Mouse (Mus musculus): Measurements from ENCODE around the gene Crtam.
A peak's percentile ranks its signal among the peaks of the same experiment; 100 is the strongest.

Crtam gene

DNA sequence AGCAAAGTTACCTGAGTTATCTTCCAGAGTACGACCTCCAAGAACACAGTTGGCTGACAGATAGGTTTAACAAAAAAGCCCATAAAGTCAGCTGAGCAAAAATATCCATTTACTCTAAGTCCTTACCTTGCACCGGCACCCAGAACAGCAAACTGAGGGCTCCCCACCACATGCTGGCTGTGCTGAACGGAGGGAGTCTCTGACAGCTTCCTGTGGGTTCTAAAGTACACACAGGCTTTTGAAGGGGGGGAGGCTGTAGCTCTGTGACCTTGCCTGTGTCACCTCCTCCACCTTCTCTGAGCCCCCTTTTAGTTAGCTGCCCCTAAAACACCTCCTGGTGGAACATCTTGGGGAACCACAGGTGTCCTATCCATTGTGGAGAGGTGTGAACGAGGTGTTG lies at the start of gene Crtam:
Crtam (minus strand) TSS at position 214 of the 400 bp plus-strand sequence.
- no peak for DNase-seq

DNA sequence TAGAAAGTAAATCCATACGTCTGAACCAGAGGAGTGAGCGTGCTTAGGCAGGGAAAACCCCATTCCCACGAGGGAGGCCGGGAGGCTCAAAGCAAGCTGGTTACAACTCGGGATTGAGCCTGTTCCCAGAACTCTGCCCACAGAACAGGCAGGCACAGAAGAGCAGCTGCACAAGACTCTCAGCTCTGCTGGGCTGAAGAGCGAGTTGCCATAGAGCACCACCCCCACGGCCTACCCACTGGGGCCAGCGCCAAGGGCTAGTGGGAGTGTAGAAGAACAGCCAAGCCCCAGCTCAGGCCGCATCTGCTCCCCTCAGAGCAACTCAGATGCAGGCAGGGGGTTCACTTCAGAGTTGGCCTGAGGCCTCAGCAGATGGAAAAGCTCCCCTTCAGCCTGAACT lies 49.7 kb upstream of the Crtam start:
- no peak for DNase-seq

DNA sequence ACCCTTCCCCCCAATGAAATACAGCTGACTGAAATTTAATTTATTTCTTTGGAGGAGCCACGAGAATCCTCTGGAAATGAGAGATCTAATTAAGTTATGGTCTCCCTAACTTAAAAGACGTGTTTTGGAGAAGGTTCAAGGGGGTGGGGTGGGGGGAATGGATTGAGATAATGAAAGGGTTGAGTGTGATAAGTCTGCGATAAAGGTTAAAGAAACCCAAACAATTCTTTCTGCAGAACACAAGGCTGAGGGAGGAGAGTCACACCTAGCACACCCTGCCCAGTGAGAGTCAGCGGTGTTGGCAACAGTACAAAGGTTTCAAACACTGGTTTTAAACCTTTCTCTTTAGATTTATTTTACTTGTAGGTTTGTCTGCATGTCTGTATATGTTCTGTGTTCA lies 49.0 kb upstream of the Crtam start:
- DNase-seq, result no peak

DNA sequence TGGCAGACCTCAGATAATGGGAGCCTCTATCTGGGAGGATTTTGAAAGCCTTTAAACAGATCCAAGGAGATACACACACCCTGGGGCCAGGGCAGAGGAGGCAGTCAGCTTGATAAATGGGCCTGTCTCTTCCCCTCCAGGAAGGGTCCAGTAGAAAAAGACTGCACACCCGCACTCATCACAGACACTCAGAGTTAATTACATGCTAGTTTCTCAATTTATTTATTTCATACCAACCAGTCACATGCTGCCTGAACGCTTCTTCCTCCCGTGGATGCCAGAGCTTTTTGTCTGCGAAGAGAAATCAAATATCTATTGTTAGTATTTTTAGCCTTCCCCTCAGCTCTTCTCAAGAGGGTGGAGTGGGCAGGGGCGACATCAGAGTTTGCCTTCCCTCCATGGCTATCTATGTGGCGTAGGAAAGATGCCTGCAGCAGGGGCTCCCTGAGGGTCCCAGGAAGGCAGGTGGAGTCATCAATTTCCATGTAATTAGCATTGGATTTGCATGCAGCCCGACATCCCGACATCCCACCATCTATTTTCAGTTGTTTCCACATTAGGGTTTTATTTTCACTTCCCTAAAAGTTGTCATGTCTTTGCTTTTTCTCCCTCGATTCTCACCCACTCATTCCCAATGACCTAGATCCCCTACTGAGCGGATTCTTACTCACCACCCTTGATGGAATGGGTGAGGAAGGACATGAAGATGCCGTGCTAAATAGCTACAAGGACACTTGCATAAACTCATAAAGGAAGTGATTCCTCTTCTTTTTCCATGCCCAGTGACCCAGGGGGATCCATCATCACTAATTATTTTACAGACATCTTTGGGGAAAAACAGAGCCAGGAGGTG lies 46.9 kb upstream of the Crtam start:
- peak; percentile 30 for DNase-seq

DNA sequence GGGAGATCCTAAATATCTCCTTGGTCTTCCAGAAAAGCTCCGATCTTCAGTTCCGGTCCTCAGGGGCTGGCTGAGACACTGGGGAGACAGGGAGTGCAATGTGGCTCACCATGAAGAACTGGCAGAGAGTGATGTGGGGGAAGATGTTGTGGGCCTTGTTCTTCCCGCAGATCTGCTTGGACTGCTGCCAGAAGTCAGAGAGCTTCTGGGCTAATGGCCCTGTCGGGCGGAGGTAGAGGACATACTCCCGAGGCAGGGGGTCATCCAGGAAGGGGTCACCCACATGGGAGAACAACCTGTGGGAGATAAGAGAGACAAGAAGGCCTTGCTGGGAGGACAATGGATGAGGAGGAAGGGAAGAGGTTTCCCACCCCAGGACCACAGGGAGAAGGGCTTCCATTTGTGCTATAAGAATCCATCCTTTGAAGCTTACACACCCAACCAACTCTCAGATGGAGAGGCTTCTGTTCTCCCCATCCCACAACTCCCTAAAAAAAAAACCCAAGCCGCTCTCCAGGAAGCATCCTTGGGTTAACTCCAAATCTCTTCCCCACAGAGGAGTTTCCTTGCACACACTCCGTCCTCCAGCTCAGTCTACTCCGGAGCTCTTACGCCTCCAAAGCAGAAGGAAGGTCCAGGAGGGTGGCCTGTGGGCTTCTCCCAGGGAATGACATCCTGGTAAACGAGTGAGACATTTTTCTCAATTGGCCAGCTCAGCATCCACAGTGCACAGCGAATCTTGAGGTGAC lies 46.1 kb upstream of the Crtam start:
- no peak for DNase-seq

DNA sequence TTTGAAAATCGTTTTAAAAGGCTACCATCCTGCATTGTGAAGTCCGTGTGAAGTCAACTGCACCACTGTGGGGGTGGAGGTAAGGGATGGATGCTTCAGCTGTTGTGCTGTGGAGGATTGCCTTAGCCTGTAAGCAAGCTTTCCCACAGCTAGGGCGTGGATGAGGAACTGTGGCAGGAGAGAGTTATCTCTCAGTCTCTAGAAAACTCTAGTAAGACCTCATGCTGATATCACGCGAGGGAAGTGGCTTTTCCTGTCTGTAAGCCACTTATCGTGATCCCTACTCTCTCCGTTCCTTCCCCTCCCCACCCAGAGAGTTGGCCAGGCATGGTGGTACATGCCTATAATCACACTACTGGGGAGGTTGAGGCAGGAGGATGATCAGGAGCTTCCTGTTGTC lies 44.9 kb upstream of the Crtam start:
- no peak for DNase-seq

DNA sequence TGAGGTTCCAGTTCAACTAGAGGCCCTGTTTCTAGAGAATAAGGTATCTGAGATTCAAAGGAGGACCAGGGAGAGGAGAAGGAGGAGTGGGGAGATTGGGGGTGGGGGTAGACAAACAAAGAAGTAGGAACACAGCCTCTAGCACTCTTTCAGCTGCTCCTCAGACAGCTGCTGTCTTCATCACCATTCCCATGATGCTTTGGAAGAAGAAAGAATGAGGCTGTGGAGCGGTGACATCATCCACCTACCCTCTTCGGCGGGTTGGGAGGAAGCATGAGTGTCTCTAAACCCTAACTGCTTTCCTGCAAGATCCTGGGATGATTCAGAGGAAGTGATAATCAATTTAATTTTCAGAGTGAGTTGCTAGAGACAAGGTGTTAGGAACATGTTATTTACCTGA lies 44.4 kb upstream of the Crtam start:
- DNase-seq, result no peak

DNA sequence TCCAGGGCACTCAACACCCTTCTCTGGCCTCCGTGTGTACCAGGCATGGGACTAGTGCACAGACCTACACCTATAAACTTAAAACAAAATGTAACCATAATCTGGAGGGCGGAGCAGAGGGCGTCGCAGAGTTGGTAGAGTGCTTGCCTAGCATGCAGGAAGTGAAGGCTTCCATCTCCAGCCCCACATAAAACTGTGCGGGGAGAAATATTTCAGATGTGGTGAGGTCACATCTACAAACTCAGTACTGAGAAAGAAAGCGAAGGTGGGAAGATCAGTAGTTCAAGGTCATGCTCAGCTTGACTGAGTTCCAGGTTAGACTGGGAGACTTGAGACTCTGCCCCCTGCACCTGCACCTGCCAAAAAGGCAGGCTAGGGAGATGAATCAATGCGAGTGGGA lies 43.8 kb upstream of the Crtam start:
- DNase-seq, result no peak

DNA sequence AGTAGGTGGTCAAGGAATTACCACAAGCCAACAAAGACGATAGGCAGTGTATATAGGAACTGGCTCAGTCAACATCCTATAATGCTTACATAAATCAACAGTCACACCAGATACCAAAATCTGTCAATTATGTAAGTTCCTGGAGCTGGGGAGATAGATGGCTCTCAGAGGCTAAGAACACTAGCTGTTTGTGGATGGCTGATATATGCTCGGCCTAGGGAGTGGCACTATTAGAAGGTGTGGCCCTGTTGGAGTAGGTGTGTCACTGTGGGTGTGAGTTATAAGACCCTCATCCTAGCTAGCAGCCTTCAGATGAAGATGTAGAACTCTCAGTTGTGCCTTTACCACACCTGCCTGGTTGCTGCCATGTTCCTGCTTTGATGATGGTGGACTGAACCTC lies 43.2 kb upstream of the Crtam start:
- no peak for DNase-seq

DNA sequence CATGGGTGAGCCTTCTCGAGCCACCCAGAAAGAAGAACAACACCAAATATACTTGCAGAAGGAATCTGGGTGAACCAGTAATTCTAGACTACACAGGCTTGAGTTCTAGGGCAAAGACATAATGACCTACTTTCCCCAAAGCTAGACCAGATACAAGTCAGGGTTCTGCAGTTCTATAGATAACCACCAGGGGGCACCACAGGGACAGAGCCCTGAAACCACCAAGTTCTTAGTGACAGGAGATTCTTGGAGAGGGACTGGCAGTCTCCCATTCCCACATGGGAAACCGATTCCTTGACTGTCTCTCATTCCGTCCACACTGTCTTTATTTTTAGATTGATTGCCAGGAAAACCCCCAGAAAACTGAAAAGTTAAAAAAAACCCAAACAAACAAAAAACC lies 40.2 kb upstream of the Crtam start:
- peak; percentile 90 for DNase-seq

DNA sequence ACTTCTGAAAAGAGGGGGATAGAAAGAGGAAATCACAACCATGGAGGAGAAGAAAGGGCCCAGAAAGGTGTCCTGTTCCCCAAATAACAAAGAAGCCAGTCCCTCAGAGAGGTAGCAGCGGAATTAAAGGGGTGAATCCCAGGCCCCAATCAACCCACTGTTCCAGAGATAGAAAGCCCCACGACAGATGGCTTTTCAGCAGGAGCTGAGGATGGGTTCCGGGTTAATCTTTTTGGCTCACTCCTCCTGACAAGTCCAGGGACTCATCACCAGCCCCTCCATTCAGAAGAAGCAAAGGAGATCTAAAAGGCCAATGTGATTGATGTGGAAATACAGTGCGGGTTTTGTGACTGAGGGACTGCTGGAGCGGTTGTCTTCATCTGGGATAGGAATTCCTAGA lies 39.2 kb upstream of the Crtam start:
- DNase-seq, result no peak

DNA sequence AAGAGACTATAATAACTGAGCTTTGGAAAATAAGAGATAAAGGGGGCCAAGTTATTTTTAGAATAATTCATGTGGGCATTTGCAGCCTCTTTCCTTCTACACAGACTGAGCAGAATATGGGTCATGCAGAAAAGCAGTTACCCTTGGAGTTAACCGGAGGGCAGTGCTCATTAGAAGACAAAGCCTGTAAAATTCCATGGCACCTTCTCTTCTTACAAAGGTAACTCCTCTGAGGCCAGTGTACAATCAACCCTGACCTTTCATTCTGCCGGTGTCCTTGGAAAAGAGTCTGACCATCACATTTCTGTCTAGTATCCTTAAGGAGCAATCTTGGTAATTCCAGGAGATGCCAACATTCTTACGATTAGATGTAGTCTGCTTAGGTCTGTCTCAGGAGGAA lies 37.0 kb upstream of the Crtam start:
- DNase-seq, result no peak

DNA sequence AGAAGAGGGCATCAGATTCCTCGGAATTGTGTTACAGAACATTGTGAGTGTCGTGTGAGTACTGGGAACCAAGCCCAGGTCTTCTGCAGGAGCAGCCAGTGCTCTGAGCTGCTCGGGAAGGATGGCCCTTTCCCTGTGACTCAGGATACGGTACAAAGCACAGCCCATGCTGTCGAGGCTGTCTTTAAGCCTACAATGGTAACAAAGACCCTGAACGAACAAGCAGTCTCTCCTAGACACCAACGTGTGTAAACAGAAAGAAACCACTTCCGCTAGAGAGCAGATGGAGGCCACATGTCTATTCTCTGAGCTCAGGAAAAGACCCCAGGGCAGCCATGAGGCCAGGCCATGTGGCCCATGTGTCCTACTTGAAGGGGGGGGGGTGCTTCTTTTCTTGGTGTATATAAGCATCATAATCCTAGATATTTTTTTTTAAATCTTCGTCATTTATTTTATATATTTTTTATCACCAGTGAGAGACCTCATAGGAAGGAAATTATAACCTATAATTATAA lies 33.8 kb upstream of the Crtam start:
- no peak for DNase-seq

DNA sequence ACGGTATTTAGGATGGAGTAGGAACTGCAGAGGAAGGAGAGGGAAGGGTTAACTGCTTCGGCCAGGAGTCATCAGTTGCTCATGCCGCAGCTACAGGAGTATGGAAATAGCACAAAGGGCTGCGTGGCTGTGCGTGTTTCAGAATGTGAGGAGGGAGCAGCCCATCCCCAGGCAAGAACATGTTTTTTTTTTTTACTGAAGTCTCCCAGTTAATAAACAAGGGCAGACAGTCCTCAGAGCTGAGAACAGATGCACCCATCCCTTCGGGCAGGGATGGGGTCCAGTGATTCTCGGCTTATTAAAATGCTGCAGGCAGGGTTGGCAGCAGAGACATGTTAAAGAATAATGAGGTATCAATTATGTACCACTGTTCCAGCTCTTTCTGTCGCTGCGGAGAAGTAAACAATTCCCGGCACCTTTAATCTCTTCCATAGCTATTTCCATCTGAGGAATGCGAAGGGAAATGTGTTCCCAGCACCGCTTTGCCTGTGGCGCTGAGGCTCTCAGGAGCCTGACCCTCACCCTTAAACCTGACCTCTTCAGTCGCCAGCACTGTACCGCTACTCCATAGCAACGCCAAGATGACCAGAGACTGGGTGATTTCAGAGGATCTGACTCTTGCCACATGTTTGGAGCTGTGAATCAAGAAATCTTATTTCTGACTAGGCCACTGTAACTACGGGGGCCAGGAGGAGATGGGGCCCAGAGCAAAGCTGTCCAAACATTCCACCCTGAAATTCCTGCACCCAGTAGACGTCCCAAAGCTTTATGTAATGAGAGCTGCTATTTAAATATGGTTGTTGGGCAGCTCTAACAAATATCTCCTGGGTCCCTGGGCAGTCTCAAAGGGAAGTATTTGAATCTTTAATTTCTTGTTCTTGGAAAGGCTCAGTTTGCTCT lies 27.4 kb upstream of the Crtam start:
- DNase-seq, result peak; percentile 64

DNA sequence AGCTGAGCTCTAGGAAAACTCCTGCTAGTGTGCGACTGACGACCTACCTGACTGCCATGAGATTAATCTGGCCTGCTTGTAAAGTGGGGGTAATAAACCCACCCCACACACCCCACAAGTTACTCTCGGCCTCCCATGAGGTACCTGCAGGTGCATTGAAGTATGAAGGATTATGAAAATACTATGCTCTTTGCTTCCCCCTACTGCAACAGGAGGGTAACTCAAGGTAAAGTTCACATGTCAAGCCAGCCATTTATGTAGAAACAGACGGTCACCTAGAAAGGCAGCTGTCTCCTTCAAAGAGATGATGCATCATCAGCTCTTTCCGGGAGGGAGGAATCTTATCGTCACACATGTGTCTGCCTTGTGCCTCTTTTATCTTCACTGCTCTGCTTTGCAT lies 25.4 kb upstream of the Crtam start:
- DNase-seq, result no peak

DNA sequence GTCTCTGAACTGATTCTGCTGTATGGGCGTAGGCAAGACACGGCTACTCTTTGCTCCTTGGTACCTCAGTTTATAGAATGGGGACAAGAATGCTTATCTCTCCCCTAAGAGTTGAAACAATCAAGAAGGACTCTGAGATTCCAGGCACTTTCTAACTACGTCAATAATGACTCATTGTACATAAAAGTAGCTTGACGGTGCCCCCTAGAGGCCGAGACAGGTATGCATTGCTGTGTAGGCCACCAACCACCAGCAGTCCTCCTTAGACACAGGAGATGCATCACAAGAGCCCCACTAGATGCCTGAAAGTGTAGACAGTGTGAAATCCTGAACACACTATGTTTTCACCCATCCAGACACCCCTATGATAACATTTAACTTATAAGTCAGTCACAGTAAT lies 24.0 kb upstream of the Crtam start:
- DNase-seq, result peak; percentile 61

DNA sequence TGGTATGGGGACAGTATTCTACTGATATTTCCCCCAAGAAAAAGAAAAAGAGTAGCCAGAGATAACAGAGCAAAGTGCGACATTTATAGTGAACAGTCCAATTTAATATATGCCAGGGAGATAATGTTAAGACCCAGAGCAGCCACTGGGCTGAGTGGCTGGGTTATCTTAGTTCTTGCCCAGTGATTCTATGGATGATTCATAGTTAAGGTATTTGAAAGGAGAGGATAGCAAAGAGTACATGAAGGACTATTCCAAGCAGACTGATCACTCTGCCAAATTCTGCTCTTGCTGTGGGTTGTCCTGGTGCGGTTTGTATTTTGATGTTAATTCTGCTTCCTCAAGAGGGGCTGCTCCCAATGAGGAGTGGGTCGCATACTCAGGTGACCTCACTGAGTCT lies 17.3 kb upstream of the Crtam start:
- no peak for DNase-seq

DNA sequence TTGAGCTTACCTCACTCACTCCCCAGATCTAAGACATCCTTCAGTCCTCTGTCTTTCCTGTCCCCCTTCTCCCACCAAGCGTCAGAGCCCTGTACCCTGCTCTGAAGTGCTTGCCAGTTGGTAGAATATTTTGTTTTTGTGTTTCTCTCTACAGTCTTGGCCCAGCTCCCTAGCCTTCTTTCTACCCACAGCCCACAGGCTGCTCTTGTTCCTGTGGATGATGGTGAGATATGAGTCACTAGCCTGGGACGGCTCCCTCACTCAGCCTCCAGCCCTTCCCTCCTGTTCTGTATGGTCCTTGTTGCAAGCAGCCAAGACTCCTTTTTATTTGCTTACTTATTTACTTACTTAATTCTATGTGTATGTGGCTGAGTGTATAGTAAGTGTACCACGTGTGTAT lies 16.1 kb upstream of the Crtam start:
- no peak for DNase-seq

DNA sequence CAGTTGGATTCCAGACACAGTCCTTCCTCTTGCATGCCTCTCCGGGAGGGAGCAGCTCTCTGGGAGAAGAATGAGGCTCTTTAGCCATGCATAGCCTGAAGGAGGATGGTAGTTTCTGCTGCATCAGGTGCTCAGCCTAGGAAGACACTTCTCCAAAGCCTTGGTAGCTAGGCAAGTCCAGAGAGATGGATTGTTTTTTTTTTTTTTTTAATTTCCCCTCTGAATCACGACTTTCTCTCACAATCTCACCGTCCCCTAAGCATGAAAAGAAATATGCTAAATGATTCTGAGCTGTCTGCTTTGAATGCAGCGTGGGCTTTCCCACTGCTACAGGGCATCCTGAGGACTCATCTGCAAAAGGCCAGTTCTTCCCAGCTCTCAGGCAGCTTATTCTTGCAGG lies 10.1 kb upstream of the Crtam start:
- DNase-seq, result no peak

DNA sequence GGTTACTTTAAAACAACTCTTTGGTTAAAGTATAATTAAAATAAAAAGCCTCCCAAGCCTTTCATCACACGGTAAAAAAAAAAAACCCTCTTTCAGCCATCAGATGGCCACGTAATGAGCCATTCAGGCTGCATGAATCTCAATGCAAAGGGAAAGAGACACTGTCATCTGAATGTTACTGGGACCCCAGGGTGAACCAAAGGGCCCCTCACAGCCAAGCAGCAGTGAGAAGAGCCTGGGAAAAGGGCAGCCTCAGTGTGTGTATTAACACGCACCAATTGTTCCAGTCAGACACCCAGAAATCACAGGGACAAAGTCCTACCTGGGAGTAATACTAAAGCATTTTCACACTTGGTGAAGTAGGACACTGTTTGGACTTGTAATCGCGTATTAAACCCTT lies 8.0 kb upstream of the Crtam start:
- DNase-seq, result no peak

DNA sequence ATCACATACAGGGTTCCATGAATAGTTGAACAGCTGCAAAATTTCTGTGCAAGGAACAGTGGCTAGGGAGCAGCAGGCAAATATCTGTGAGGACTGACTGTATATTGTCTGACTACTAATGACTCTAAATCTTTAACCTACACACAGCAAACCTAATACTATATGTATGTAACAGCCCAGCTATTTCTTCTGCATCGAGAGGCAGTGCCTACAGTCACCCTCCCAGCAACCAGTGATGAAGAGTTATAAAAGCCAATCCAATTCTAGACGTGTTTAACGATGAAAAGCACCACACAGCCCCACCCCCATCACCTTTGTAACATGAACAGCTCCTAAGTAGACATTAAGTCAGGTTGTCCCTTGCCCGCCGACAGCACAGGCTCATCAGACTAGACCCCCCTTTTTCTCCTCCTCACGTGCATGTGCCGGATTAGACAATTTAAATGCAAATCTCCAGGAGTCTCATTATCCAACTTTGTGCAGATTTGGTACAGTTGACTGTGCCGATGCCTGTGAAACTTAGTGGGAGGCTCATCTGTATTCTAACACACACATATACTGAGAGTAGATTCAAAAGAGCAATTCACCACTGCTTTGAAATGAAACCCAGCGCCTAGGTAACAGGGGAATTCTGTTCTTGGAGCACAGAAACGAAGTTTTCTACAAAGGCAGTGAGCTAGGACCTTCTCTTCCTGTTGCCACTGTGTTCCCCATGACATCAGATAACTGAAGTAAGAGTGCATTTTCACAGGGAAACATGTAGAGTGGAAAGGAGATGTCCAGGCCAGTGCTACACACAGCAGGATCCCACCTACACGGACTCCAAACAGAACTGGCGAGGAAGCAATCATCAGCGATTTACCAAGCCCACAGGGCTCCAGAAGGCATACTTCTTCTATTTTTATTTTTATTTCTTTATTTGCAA lies 7.3 kb upstream of the Crtam start:
- DNase-seq, result peak; percentile 39

DNA sequence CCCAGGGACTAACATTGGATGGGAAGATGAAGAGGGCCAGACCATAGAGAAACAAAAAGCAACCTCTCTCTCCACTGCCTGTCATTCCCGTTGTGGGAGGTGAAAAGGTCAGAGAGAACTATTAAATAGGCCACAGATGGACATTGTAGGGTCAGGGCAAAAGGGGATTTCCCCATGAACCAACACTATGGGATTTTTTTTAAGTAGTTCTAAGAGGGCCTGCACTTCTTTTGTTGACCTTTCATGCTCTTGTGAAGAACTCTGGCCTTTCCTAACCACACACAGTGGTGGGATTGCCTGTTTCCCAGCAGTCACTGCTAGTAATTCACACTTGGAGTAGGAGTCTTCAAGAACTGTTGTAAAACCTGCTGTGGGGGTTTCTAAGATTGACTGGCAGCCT lies 3.4 kb upstream of the Crtam start:
- no peak for DNase-seq

Data from retina, postnatal 1 day (tissue).